Mouse (Mus musculus) stomach, postnatal 0 days (tissue): ENCODE results near the gene Ddah2.

Source experiments
- CTCF ChIP-seq: IDR thresholded peaks from 2 replicates; pipeline ENCODE4 v1.5.1; 2016; ENCODE audit warnings: antibody characterized with exemption, low read depth, mild to moderate bottlenecking, moderate library complexity
- EP300 ChIP-seq: optimal IDR thresholded peaks from 2 replicates; pipeline ENCODE3; 2016; ENCODE audit warnings: antibody characterized with exemption

DNA sequence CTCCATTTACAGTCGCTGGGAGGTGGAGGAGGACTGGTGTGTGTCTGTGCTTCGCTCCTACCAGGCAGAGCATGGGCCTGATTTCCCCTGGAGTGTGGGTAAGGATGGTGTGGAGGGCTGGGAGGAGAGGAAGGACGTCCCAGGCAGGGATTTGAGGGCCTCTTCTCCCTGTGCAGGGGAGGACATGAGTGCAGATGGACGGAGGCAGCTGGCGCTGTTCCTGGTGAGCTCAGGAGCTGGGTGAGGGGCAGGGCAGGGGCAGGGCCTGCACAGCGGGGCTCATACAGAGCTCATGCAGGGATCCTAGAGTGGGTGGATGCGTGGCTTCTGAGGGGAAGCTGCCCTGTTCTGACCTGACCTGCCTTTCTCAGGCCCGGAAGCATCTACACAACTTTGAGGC, 43.5 kb downstream of the Ddah2 start:
- no peak for TF ChIP-seq CTCF
- TF ChIP-seq EP300: no peak
